In genomic region chr7:118441535-118441934, GRCm38 (mm10) we compare ENCODE assay signal across 17 mouse cellular contexts. TPM values are rescaled to one million over a fixed set of nuclear protein-coding genes. Genes with fewer than 3 reads are reported as not detected.
DNase-seq lines count a peak whose midpoint lies in the region; ATAC-seq and TF ChIP-seq lines count a peak whose summit lies in the region.
"Had no signal": no experiment of that assay in that cellular context is flagged by ENCODE, and none has a peak within 500 bp of the region (broad histone marks: within the 10 kb centered on the region; RNA-seq: fewer than 3 reads in every experiment).

No protein-coding gene starts in this region.

- peak; percentile 98 for DNase-seq in heart, adult 11 months
- DNase-seq in midbrain, embryonic 11.5 days (ENCODE audit: low spot score, missing footprints) = peak; percentile 56
- DNase-seq in heart, adult 8-10 months (ENCODE audit: low spot score) = peak; percentile 50
- DNase-seq: adrenal gland, adult 8-10 months; lung, embryonic 14.5 days; thymus, postnatal 36 days had no signal

- no peaks in the 10 kb centered on the region for H3K79me2 ChIP-seq in myocyte (ENCODE audit: control insufficient read depth, insufficient read depth)

- H3K27me3 ChIP-seq in heart, embryonic 12.5 days (replicated peaks) = peaks cover 47% of the 10 kb centered on the region
- no peaks in the 10 kb centered on the region; the same call in 1 of the 2 replicates for H3K27me3 ChIP-seq in midbrain, embryonic 11.5 days (ENCODE audit: control insufficient read depth, insufficient read depth, low read length)
- H3K27me3 ChIP-seq in midbrain, embryonic 16.5 days (ENCODE audit: control insufficient read depth, insufficient read depth, low read depth, low read length) = no peaks in the 10 kb centered on the region
- H3K27me3 ChIP-seq in myocyte (ENCODE audit: control insufficient read depth, insufficient read depth, insufficient read length) = no peaks in the 10 kb centered on the region
- no peaks in the 10 kb centered on the region for H3K27me3 ChIP-seq in midbrain, embryonic 15.5 days (replicated peaks)

- TF ChIP-seq POLR2A in myocyte (IDR thresholded peaks at IDR 0.05; ENCODE audit: insufficient read length, low read depth) = no peak

- H3K4me2 ChIP-seq in heart, embryonic 12.5 days = no peak overlapping the region
- H3K4me2 ChIP-seq in midbrain, embryonic 11.5 days = no peak overlapping the region
- H3K4me2 ChIP-seq in midbrain, embryonic 16.5 days (ENCODE audit: low read length) = no peak overlapping the region
- H3K4me2 ChIP-seq in myocyte (ENCODE audit: low read depth) = peak overlapping the region; percentile 48
- no peak overlapping the region for H3K4me2 ChIP-seq in midbrain, embryonic 15.5 days
- H3K4me2 ChIP-seq: hindbrain, embryonic 14.5 days; limb, embryonic 12.5 days; lung, embryonic 14.5 days; midbrain, embryonic 13.5 days; neural tube, embryonic 13.5 days had no signal

- no peak overlapping the region for H3K4me3 ChIP-seq in heart, embryonic 12.5 days
- H3K4me3 ChIP-seq in midbrain, embryonic 11.5 days (ENCODE audit: low read depth, low read length) = no peak overlapping the region
- H3K4me3 ChIP-seq in midbrain, embryonic 16.5 days (ENCODE audit: low read depth, low read length) = no peak overlapping the region
- H3K4me3 ChIP-seq in myocyte = no peak overlapping the region
- no peak overlapping the region for H3K4me3 ChIP-seq in midbrain, embryonic 15.5 days
- H3K4me3 ChIP-seq: forebrain, embryonic 10.5 days; limb, embryonic 12.5 days; midbrain, embryonic 13.5 days; neural tube, embryonic 13.5 days had no signal

- H3K9me3 ChIP-seq in heart, embryonic 12.5 days (replicated peaks) = no peaks in the 10 kb centered on the region
- no peaks in the 10 kb centered on the region for H3K9me3 ChIP-seq in midbrain, embryonic 11.5 days (ENCODE audit: control insufficient read depth, low read length)
- H3K9me3 ChIP-seq in midbrain, embryonic 16.5 days (replicated peaks; ENCODE audit: control insufficient read depth, low read length, poor library complexity, severe bottlenecking) = no peaks in the 10 kb centered on the region
- H3K9me3 ChIP-seq in midbrain, embryonic 15.5 days = no peaks in the 10 kb centered on the region
- H3K9me3 ChIP-seq: forebrain, embryonic 10.5 days; limb, embryonic 12.5 days; midbrain, embryonic 13.5 days; neural tube, embryonic 13.5 days had no signal

- no peak for ATAC-seq in heart, embryonic 12.5 days (ENCODE audit: insufficient number of reproducible peaks, low FRiP score)
- ATAC-seq in midbrain, embryonic 11.5 days (ENCODE audit: low FRiP score) = no peak
- ATAC-seq in midbrain, embryonic 16.5 days = no peak
- ATAC-seq in megakaryocyte-erythroid progenitor cell, adult 5-6 weeks (replicated peaks; ENCODE audit: low FRiP score, low TSS enrichment, poor library complexity, severe bottlenecking) = no peak
- ATAC-seq in midbrain, embryonic 15.5 days (replicated peaks) = no peak
- ATAC-seq: midbrain, embryonic 13.5 days had no signal

- 71% methylated on average over 6 of the region's 6 CpGs for WGBS in heart, embryonic 12.5 days
- WGBS in midbrain, embryonic 11.5 days = 77% methylated on average over 6 of the region's 6 CpGs
- 91% methylated on average over 6 of the region's 6 CpGs for WGBS in midbrain, embryonic 16.5 days
- WGBS in midbrain, embryonic 15.5 days = 88% methylated on average over 6 of the region's 6 CpGs

- H3K27ac ChIP-seq in heart, embryonic 12.5 days (ENCODE audit: poor library complexity, severe bottlenecking) = no peak overlapping the region
- H3K27ac ChIP-seq in midbrain, embryonic 11.5 days (ENCODE audit: low read depth, low read length) = no peak overlapping the region
- H3K27ac ChIP-seq in midbrain, embryonic 16.5 days (ENCODE audit: low read length) = no peak overlapping the region
- no peak overlapping the region for H3K27ac ChIP-seq in midbrain, embryonic 15.5 days
- H3K27ac ChIP-seq: forebrain, embryonic 10.5 days; hindbrain, embryonic 14.5 days; kidney, postnatal 0 days; limb, embryonic 12.5 days; midbrain, embryonic 13.5 days; neural tube, embryonic 13.5 days had no signal

- no peak overlapping the region for H3K9ac ChIP-seq in heart, embryonic 12.5 days
- H3K9ac ChIP-seq in midbrain, embryonic 11.5 days (ENCODE audit: low read length) = no peak overlapping the region
- no peak overlapping the region for H3K9ac ChIP-seq in midbrain, embryonic 16.5 days (ENCODE audit: low read depth, low read length)
- H3K9ac ChIP-seq in midbrain, embryonic 15.5 days = no peak overlapping the region
- H3K9ac ChIP-seq: hindbrain, embryonic 14.5 days; limb, embryonic 12.5 days; lung, embryonic 14.5 days; midbrain, embryonic 13.5 days; neural tube, embryonic 13.5 days had no signal

- H3K36me3 ChIP-seq in heart, embryonic 12.5 days = no peaks in the 10 kb centered on the region
- no peaks in the 10 kb centered on the region for H3K36me3 ChIP-seq in midbrain, embryonic 11.5 days (ENCODE audit: control insufficient read depth, insufficient read depth, low read length)
- H3K36me3 ChIP-seq in midbrain, embryonic 16.5 days (ENCODE audit: control insufficient read depth, insufficient read depth, low read length) = no peaks in the 10 kb centered on the region
- no peaks in the 10 kb centered on the region for H3K36me3 ChIP-seq in myocyte (ENCODE audit: control insufficient read depth, insufficient read depth)
- H3K36me3 ChIP-seq in midbrain, embryonic 15.5 days (replicated peaks) = no peaks in the 10 kb centered on the region
- H3K36me3 ChIP-seq: forebrain, embryonic 10.5 days; limb, embryonic 12.5 days; midbrain, embryonic 13.5 days; neural tube, embryonic 13.5 days had no signal

- H3ac ChIP-seq in myocyte (ENCODE audit: control insufficient read depth, insufficient read length) = no peak overlapping the region

- H3K4me1 ChIP-seq in heart, embryonic 12.5 days (replicated peaks) = peaks cover 6% of the 10 kb centered on the region
- H3K4me1 ChIP-seq in midbrain, embryonic 11.5 days (ENCODE audit: control insufficient read depth, insufficient read depth, low read length) = no peaks in the 10 kb centered on the region
- H3K4me1 ChIP-seq in midbrain, embryonic 16.5 days (ENCODE audit: control insufficient read depth, insufficient read depth, low read length) = 0 out of 2 replicates have a peak, but pooled peaks cover 5% of the 10 kb centered on the region
- 0 out of 2 replicates have a peak, but pooled peaks cover 4% of the 10 kb centered on the region for H3K4me1 ChIP-seq in midbrain, embryonic 15.5 days

TF ChIP-seq in myocyte, 11 proteins besides CTCF, POLR2A, EP300 and RAD21:
- no peak for TF ChIP-seq SRF (IDR thresholded peaks at IDR 0.05; ENCODE audit: control insufficient read depth, insufficient read length, low read depth)
- TF ChIP-seq MYOG (IDR thresholded peaks at IDR 0.05; ENCODE audit: control insufficient read depth in 1 of 3, insufficient read depth in 1 of 3, insufficient read length in 2 of 3, low read depth in 2 of 3) = peak; percentile 36 to 84 (median 47)
- no peak for TF ChIP-seq TCF12 (IDR thresholded peaks at IDR 0.05; ENCODE audit: insufficient read depth, poor library complexity, severe bottlenecking)
- TF ChIP-seq TCF3 (IDR thresholded peaks at IDR 0.05; ENCODE audit: insufficient read length, low read depth) = no peak
- peak; percentile 67 for TF ChIP-seq CEBPB (IDR thresholded peaks at IDR 0.05; ENCODE audit: insufficient read depth, poor library complexity, severe bottlenecking)
- no peak for TF ChIP-seq USF1 (IDR thresholded peaks at IDR 0.05; ENCODE audit: low read depth)
- no peak for TF ChIP-seq MAX (IDR thresholded peaks at IDR 0.05; ENCODE audit: low read depth)
- TF ChIP-seq MYOD1 (IDR thresholded peaks at IDR 0.05; ENCODE audit: control insufficient read depth in 1 of 3, insufficient read length in 2 of 3, low read depth in 2 of 3) = peak in 2 of 3 experiments; percentile 66 to 70
- TF ChIP-seq E2F4 (IDR thresholded peaks at IDR 0.05; ENCODE audit: insufficient read depth) = no peak
- TF ChIP-seq REST (IDR thresholded peaks at IDR 0.05; ENCODE audit: insufficient read depth, insufficient read length) = no peak

RNA-seq across cellular contexts. Expression of gene Syt17, which starts 6.5 kb away (rescaled TPM):
- polyA plus RNA-seq in heart, embryonic 12.5 days (2016; fragmentation: Nextera tagmentation; extraction: Ambion mirVana) = 1.2 and 1.4 TPM in 2 replicates
- 3.5 and 3.7 TPM in 2 replicates for polyA plus RNA-seq in midbrain, embryonic 11.5 days (2014; fragmentation: Nextera tagmentation; extraction: Ambion mirVana)
- polyA plus RNA-seq in midbrain, embryonic 16.5 days (2015; fragmentation: Nextera tagmentation; extraction: Ambion mirVana) = 22.5 and 25.9 TPM in 2 replicates
- total RNA-seq in heart, adult 8-10 months (2022) = 1 to 10 TPM in 1 of 4 experiments, under 1 TPM in 3; 0.84 to 1.0 (median 0.96) TPM
- polyA plus RNA-seq in myocyte (2012; fragmentation: generic; extraction: Trizol) = 5.4 TPM
- total RNA-seq in megakaryocyte-erythroid progenitor cell, adult 5-6 weeks (2014; fragmentation: Nextera tagmentation) = not detected in 2 replicates
- total RNA-seq in megakaryocyte-erythroid progenitor cell, adult 5-6 weeks (2017) = not detected in 2 replicates
- polyA plus RNA-seq in midbrain, embryonic 15.5 days (2015; fragmentation: Nextera tagmentation; extraction: Ambion mirVana) = 19.7 and 20.2 TPM in 2 replicates

RNA-seq across cellular contexts. Expression of gene Itpripl2, which starts 50.2 kb away (rescaled TPM):
- polyA plus RNA-seq in heart, embryonic 12.5 days (2016; fragmentation: Nextera tagmentation; extraction: Ambion mirVana) = 3.7 and 4.1 TPM in 2 replicates
- polyA plus RNA-seq in midbrain, embryonic 11.5 days (2014; fragmentation: Nextera tagmentation; extraction: Ambion mirVana) = 0.72 and 0.77 TPM in 2 replicates
- polyA plus RNA-seq in midbrain, embryonic 16.5 days (2015; fragmentation: Nextera tagmentation; extraction: Ambion mirVana) = 0.39 and 0.75 TPM in 2 replicates
- total RNA-seq in heart, adult 8-10 months (2022) = 10 to 100 TPM; 15.0 to 23.1 (median 19.3) TPM
- polyA plus RNA-seq in myocyte (2012; fragmentation: generic; extraction: Trizol) = 10.7 TPM
- total RNA-seq in megakaryocyte-erythroid progenitor cell, adult 5-6 weeks (2014; fragmentation: Nextera tagmentation) = 0.33 and 1.3 TPM in 2 replicates
- 1.8 and 3.3 TPM in 2 replicates for total RNA-seq in megakaryocyte-erythroid progenitor cell, adult 5-6 weeks (2017)
- polyA plus RNA-seq in midbrain, embryonic 15.5 days (2015; fragmentation: Nextera tagmentation; extraction: Ambion mirVana) = 0.79 and 1.0 TPM in 2 replicates
